Mouse (Mus musculus): Measurements from ENCODE around the gene Mthfr. TPM values are rescaled to one million over a fixed set of nuclear protein-coding genes. Genes with fewer than 3 reads are reported as not detected.
"Not testable (repeated sequence)": the region's sequence is repeated elsewhere in the genome, so short reads cannot be mapped to it uniquely, and the experiment has no call there.

The Mthfr gene
- polyA plus RNA-seq, 1 experiment from 2014 or later, result 22.0 TPM

DNA sequence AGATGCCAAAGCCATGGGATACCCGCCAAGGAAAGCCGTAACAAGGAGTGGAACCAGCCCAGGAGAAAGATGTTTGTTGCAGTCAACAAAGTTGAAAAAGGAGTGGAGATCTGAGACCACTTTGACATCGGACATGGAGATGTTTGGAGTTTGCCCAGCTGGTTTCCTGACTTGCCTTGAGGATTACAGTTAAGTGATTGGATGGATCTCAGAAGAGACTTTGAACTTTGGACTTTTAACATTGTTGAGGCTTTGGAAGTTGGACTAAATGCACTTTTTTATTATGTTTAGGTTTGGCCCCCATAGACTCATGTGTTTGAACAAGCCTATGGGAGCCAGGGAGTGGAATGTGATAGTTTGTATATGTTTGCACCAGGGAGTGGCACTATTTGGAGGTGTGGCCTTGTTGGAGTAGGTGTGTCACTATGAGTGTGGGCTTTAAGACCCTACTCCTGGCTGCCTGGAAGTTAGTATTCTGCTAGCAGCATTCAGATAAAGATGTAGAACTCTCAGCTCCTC, 11.6 kb downstream of the Mthfr start:
- H3K4me3 ChIP-seq (replicated peaks; ENCODE audit: low read length); H3K27me3 ChIP-seq (replicated peaks; ENCODE audit: control insufficient read depth, insufficient read depth, low read length); H3K27ac ChIP-seq (ENCODE audit: low read length); H3K4me2 ChIP-seq (ENCODE audit: low read length); H3K9ac ChIP-seq (replicated peaks; ENCODE audit: low read depth, low read length); H3K9me3 ChIP-seq (ENCODE audit: control insufficient read depth, low read length); H3K4me1 ChIP-seq (replicated peaks; ENCODE audit: control insufficient read depth, insufficient read depth, low read length); ATAC-seq: not testable (repeated sequence)
- 94% methylated on average over 3 of the region's 3 CpGs for WGBS
- H3K36me3 ChIP-seq (ENCODE audit: control insufficient read depth, insufficient read depth), result peaks cover 14% of the 10 kb centered on the region

DNA sequence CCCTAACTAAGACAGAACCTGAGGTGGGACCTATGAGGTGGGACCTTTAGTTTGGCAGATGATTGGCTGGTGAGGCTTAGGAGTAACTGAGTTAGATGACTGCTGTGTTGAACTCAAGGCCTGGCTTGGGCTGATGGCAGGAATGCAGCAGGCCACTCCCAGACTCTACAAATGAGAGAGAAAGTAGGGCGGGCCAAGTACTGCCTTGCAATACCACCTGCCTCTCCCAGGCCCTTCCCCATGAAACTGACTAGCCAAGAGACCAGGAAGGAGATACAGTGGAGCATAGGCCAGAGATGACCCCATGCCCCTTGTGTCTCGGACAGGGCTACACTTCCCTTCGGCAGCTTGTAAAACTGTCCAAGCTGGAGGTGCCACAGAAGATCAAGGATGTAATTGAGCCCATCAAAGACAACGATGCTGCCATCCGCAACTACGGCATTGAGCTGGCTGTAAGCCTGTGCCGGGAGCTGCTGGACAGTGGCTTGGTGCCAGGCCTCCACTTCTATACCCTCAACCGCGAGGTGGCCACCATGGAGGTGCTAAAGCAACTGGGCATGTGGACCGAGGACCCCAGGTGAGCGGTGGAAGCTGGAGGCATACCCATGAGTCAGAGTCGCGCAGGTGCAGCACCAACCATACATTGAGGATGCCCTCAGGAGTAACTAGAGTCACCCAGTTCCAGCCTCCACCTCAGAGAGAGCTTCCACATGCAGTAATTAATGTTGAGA, 12.3 kb downstream of the Mthfr start:
- peaks cover 15% of the 10 kb centered on the region for H3K36me3 ChIP-seq (ENCODE audit: control insufficient read depth, insufficient read depth)
- no peak for ATAC-seq
- no peaks in the 10 kb centered on the region for H3K9me3 ChIP-seq (ENCODE audit: control insufficient read depth, low read length)

GRCm38 (mm10) chr4:148051886-148052285, 13.0 kb downstream of the Mthfr start:
- no peak overlapping the region for H3K27ac ChIP-seq (ENCODE audit: low read length)
- WGBS, result 81% methylated on average over 11 of the region's 11 CpGs
- H3K27me3 ChIP-seq (replicated peaks; ENCODE audit: control insufficient read depth, insufficient read depth, low read length), result no peaks in the 10 kb centered on the region
- no peak overlapping the region for H3K9ac ChIP-seq (replicated peaks; ENCODE audit: low read depth, low read length)
- no peak for ATAC-seq
- H3K4me2 ChIP-seq (ENCODE audit: low read length), result no peak overlapping the region
- H3K9me3 ChIP-seq (ENCODE audit: control insufficient read depth, low read length), result no peaks in the 10 kb centered on the region
- peaks cover 4% of the 10 kb centered on the region; the same call in 1 of the 2 replicates for H3K4me1 ChIP-seq (replicated peaks; ENCODE audit: control insufficient read depth, insufficient read depth, low read length)
- peaks cover 17% of the 10 kb centered on the region for H3K36me3 ChIP-seq (ENCODE audit: control insufficient read depth, insufficient read depth)
- H3K4me3 ChIP-seq (replicated peaks; ENCODE audit: low read length), result no peak overlapping the region

More for the DNA sequence above, 12.3 kb downstream of the Mthfr start:
- H3K4me3 ChIP-seq (replicated peaks; ENCODE audit: low read length), result no peak overlapping the region
- H3K27me3 ChIP-seq (replicated peaks; ENCODE audit: control insufficient read depth, insufficient read depth, low read length), result no peaks in the 10 kb centered on the region
- H3K4me1 ChIP-seq (replicated peaks; ENCODE audit: control insufficient read depth, insufficient read depth, low read length), result peaks cover 4% of the 10 kb centered on the region; the same call in 1 of the 2 replicates
- no peak overlapping the region for H3K4me2 ChIP-seq (ENCODE audit: low read length)
- 95% methylated on average over 13 of the region's 13 CpGs for WGBS
- H3K9ac ChIP-seq (replicated peaks; ENCODE audit: low read depth, low read length), result no peak overlapping the region
- H3K27ac ChIP-seq (ENCODE audit: low read length), result no peak overlapping the region

- Histone ChIP-seq H3K27me3 (replicated peaks; ENCODE audit: control insufficient read depth, insufficient read depth, low read length) (no peaks in the 10 kb centered on the region), H3K36me3 (ENCODE audit: control insufficient read depth, insufficient read depth) (peaks cover 21% of the 10 kb centered on the region), H3K4me2 (ENCODE audit: low read length) (no peak overlapping the region), H3K4me1 (replicated peaks; ENCODE audit: control insufficient read depth, insufficient read depth, low read length) (peaks cover 4% of the 10 kb centered on the region; the same call in 1 of the 2 replicates), H3K27ac (ENCODE audit: low read length) (no peak overlapping the region), H3K4me3 (replicated peaks; ENCODE audit: low read length) (no peak overlapping the region), H3K9me3 (ENCODE audit: control insufficient read depth, low read length) (no peaks in the 10 kb centered on the region), H3K9ac (replicated peaks; ENCODE audit: low read depth, low read length) (no peak overlapping the region)
- WGBS, result 55% methylated on average over 2 of the region's 2 CpGs
- ATAC-seq, result no peak
Observed at GRCm38 (mm10) chr4:148052976-148053375, 14.1 kb downstream of the Mthfr start.

- H3K9ac ChIP-seq (replicated peaks; ENCODE audit: low read depth, low read length), result no peak overlapping the region
- peak overlapping the region; percentile 45 for H3K27ac ChIP-seq (ENCODE audit: low read length)
- no peak overlapping the region for H3K4me2 ChIP-seq (ENCODE audit: low read length)
- ATAC-seq, result peak; percentile 58; the same call in 1 of the 2 replicates
- H3K4me3 ChIP-seq (replicated peaks; ENCODE audit: low read length), result no peak overlapping the region
- peaks cover 17% of the 10 kb centered on the region for H3K36me3 ChIP-seq (ENCODE audit: control insufficient read depth, insufficient read depth)
- no peaks in the 10 kb centered on the region for H3K9me3 ChIP-seq (ENCODE audit: control insufficient read depth, low read length)
- 80% methylated on average over 12 of the region's 12 CpGs for WGBS
- H3K4me1 ChIP-seq (replicated peaks; ENCODE audit: control insufficient read depth, insufficient read depth, low read length), result peaks cover 6% of the 10 kb centered on the region; the same call in 1 of the 2 replicates
- no peaks in the 10 kb centered on the region for H3K27me3 ChIP-seq (replicated peaks; ENCODE audit: control insufficient read depth, insufficient read depth, low read length)
Observed at GRCm38 (mm10) chr4:148053417-148053920, 14.6 kb downstream of the Mthfr start.

DNA sequence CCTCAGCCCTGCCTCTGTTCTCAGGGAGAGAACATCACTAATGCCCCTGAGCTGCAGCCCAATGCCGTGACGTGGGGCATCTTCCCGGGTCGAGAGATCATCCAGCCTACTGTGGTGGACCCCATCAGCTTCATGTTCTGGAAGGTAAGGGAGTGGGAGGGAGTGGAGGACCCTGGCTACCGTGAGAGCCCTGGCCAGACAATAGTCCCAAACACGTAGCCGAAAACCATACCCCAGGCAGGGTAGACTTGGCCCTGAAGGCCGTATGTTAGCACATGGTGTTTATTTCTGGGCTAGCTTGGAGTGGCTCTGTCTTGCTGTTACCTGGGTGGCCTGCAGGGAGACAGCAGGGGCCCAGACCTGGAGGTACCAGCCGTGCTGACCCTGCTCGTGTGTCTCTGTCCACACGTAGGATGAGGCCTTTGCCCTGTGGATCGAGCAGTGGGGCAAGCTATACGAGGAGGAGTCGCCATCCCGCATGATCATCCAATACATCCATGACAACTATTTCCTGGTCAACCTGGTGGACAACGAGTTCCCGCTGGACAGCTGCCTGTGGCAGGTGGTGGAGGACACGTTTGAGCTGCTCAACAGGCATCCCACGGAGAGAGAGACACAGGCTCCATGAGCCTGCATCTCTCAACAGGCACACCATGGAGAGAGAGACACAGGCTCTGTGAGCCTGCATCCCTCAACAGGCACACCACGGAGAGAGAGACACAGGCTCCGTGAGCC, 16.3 kb downstream of the Mthfr start:
- Histone ChIP-seq H3K4me1 (replicated peaks; ENCODE audit: control insufficient read depth, insufficient read depth, low read length) (peaks cover 6% of the 10 kb centered on the region; the same call in 1 of the 2 replicates), H3K4me3 (replicated peaks; ENCODE audit: low read length) (no peak overlapping the region), H3K27ac (ENCODE audit: low read length) (no peak overlapping the region), H3K27me3 (replicated peaks; ENCODE audit: control insufficient read depth, insufficient read depth, low read length) (no peaks in the 10 kb centered on the region), H3K9me3 (ENCODE audit: control insufficient read depth, low read length) (no peaks in the 10 kb centered on the region), H3K9ac (replicated peaks; ENCODE audit: low read depth, low read length) (no peak overlapping the region), H3K4me2 (ENCODE audit: low read length) (no peak overlapping the region), H3K36me3 (ENCODE audit: control insufficient read depth, insufficient read depth) (peaks cover 16% of the 10 kb centered on the region)
- ATAC-seq, result no peak
- WGBS, result 93% methylated on average over 21 of the region's 21 CpGs

DNA sequence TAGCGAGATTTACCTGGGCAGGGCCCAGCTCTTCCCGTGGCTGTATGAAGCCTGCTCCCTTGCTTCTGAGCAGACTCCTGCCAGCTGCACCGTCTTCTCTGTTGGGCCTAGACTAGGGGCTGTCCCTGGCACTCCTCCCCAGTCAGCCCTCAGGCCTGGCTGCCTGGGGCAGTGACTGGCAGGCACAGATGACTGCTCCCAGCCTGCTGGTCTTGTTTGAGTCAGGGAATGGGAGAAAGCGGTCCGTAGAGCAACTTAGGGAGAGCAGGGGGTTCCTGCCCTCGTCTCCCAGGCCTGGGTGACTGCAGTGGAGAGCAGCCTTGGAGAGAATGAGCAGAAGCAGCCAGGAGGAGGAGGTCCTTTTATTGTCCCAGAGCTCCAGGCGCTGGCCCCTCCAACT, 17.4 kb downstream of the Mthfr start:
- Histone ChIP-seq H3K36me3 (ENCODE audit: control insufficient read depth, insufficient read depth) (peaks cover 15% of the 10 kb centered on the region), H3K9ac (replicated peaks; ENCODE audit: low read depth, low read length) (no peak overlapping the region), H3K27ac (ENCODE audit: low read length) (no peak overlapping the region), H3K4me1 (replicated peaks; ENCODE audit: control insufficient read depth, insufficient read depth, low read length) (peaks cover 6% of the 10 kb centered on the region; the same call in 1 of the 2 replicates), H3K27me3 (replicated peaks; ENCODE audit: control insufficient read depth, insufficient read depth, low read length) (no peaks in the 10 kb centered on the region), H3K9me3 (ENCODE audit: control insufficient read depth, low read length) (no peaks in the 10 kb centered on the region), H3K4me2 (ENCODE audit: low read length) (no peak overlapping the region), H3K4me3 (replicated peaks; ENCODE audit: low read length) (no peak overlapping the region)
- WGBS, result 83% methylated on average over 7 of the region's 7 CpGs
- ATAC-seq, result no peak

GRCm38 (mm10) chr4:148056801-148057200, 17.9 kb downstream of the Mthfr start:
- Histone ChIP-seq H3K27ac (ENCODE audit: low read length) (no peak overlapping the region), H3K9ac (replicated peaks; ENCODE audit: low read depth, low read length) (no peak overlapping the region), H3K4me2 (ENCODE audit: low read length) (no peak overlapping the region), H3K36me3 (ENCODE audit: control insufficient read depth, insufficient read depth) (peaks cover 15% of the 10 kb centered on the region), H3K27me3 (replicated peaks; ENCODE audit: control insufficient read depth, insufficient read depth, low read length) (no peaks in the 10 kb centered on the region), H3K4me3 (replicated peaks; ENCODE audit: low read length) (no peak overlapping the region), H3K4me1 (replicated peaks; ENCODE audit: control insufficient read depth, insufficient read depth, low read length) (peaks cover 6% of the 10 kb centered on the region; the same call in 1 of the 2 replicates), H3K9me3 (ENCODE audit: control insufficient read depth, low read length) (no peaks in the 10 kb centered on the region)
- WGBS, result 92% methylated on average over 4 of the region's 4 CpGs
- ATAC-seq, result no peak

- Histone ChIP-seq H3K4me3 (replicated peaks; ENCODE audit: low read length) (no peak overlapping the region), H3K4me2 (ENCODE audit: low read length) (no peak overlapping the region), H3K4me1 (replicated peaks; ENCODE audit: control insufficient read depth, insufficient read depth, low read length) (peaks cover 6% of the 10 kb centered on the region; the same call in 1 of the 2 replicates), H3K36me3 (ENCODE audit: control insufficient read depth, insufficient read depth) (peaks cover 15% of the 10 kb centered on the region), H3K9ac (replicated peaks; ENCODE audit: low read depth, low read length) (no peak overlapping the region), H3K27me3 (replicated peaks; ENCODE audit: control insufficient read depth, insufficient read depth, low read length) (no peaks in the 10 kb centered on the region), H3K27ac (ENCODE audit: low read length) (no peak overlapping the region), H3K9me3 (ENCODE audit: control insufficient read depth, low read length) (no peaks in the 10 kb centered on the region)
- WGBS, result 66% methylated on average over 5 of the region's 5 CpGs
- no peak for ATAC-seq
Observed at GRCm38 (mm10) chr4:148057661-148058209, 18.9 kb downstream of the Mthfr start.

Data from forebrain, embryonic 16.5 days (tissue).